Mouse (Mus musculus) ovary, adult 2 months (tissue): ENCODE data around the gene Hist1h2af. TPM values are rescaled to one million over a fixed set of nuclear protein-coding genes. Genes with fewer than 3 reads are reported as not detected.

Source experiments
- polyA plus RNA-seq: library from polyadenylated mRNA; depleted of rRNA; stranded (reverse); fragments of >200 nt; gene quantifications from 2 replicates; pipeline ENCODE4 v1.2.3, GENCODE M21; 2012; rRNA removed

Hist1h2af gene
- polyA plus RNA-seq = 294 and 1,013 TPM in 2 replicates

GRCm38 (mm10) chr13:23533560-23534367 lies at the start of gene Hist1h2af:
Gene Hist1h2af, plus strand, starts transcription at chr13:23533906.

GRCm38 (mm10) chr13:23488400-23489322 lies 45.0 kb upstream of the Hist1h2af start, which contains the start of gene Btn2a2:
Gene Btn2a2, minus strand, starts transcription at chr13:23488857.

GRCm38 (mm10) chr13:23530901-23531875 lies 2.5 kb upstream of the Hist1h2af start, which contains the start of gene Hist1h4h:
Gene Hist1h4h, plus strand, starts transcription at chr13:23531050.

GRCm38 (mm10) chr13:23535137-23536075 lies 1.7 kb downstream of the Hist1h2af start, which contains the start of gene Hist1h3g:
Gene Hist1h3g, plus strand, starts transcription at chr13:23535422.

GRCm38 (mm10) chr13:23542999-23543607 lies 9.4 kb downstream of the Hist1h2af start, which contains the start of gene Hist1h2bh:
Gene Hist1h2bh, minus strand, starts transcription at chr13:23543392.

GRCm38 (mm10) chr13:23543965-23544786 lies 10.5 kb downstream of the Hist1h2af start, which contains the start of gene Hist1h3f:
Gene Hist1h3f, plus strand, starts transcription at chr13:23544052.

GRCm38 (mm10) chr13:23551146-23551834 lies 17.6 kb downstream of the Hist1h2af start, which contains the start of gene Hist1h4f:
Gene Hist1h4f, minus strand, starts transcription at chr13:23551648.

GRCm38 (mm10) chr13:23552962-23553361 lies 19.3 kb downstream of the Hist1h2af start, which contains the start of gene Hist1h1d:
Gene Hist1h1d, plus strand, starts transcription at chr13:23553262.

GRCm38 (mm10) chr13:23561883-23562659 lies 28.4 kb downstream of the Hist1h2af start, which contains the start of gene Hist1h3e:
Gene Hist1h3e, minus strand, starts transcription at chr13:23562369.

GRCm38 (mm10) chr13:23571022-23571503 lies 37.4 kb downstream of the Hist1h2af start, which contains the start of the genes Hist1h2ae and Hist1h2bg:
Gene Hist1h2ae, minus strand, starts transcription at chr13:23571220.
Gene Hist1h2bg, plus strand, starts transcription at chr13:23571396.

GRCm38 (mm10) chr13:23573898-23574524 lies 40.3 kb downstream of the Hist1h2af start, which contains the start of the genes Hist1h2bf and Hist1h2ad:
Gene Hist1h2bf, minus strand, starts transcription at chr13:23574196.
Gene Hist1h2ad, plus strand, starts transcription at chr13:23574381.

GRCm38 (mm10) chr13:23575271-23575851 lies 41.7 kb downstream of the Hist1h2af start, which contains the start of gene Hist1h3d:
Gene Hist1h3d, plus strand, starts transcription at chr13:23575763.

GRCm38 (mm10) chr13:23581408-23582218 lies 47.9 kb downstream of the Hist1h2af start, which contains the start of gene Hist1h4d:
Gene Hist1h4d, plus strand, starts transcription at chr13:23581598.

